Comparison of ENCODE assay signal across 26 mouse cellular contexts in genomic region chr4:101883641-101884040, GRCm38 (mm10). TPM values are rescaled to one million over a fixed set of nuclear protein-coding genes. Genes with fewer than 3 reads are reported as not detected.
DNase-seq lines count a peak whose midpoint lies in the region; ATAC-seq lines count a peak whose summit lies in the region.
"Had no signal": no experiment of that assay in that cellular context is flagged by ENCODE, and none has a peak within 500 bp of the region (broad histone marks: within the 10 kb centered on the region; RNA-seq: fewer than 3 reads in every experiment).

No protein-coding gene starts in this region.

- H3K9me3 ChIP-seq in midbrain, embryonic 11.5 days (ENCODE audit: control insufficient read depth, low read length): no peaks in the 10 kb centered on the region
- H3K9me3 ChIP-seq: embryonic facial prominence, embryonic 10.5 days; forebrain, embryonic 13.5 days; forebrain, embryonic 15.5 days had no signal

- no peak overlapping the region for H3K4me2 ChIP-seq in midbrain, embryonic 11.5 days
- H3K4me2 ChIP-seq: embryonic facial prominence, embryonic 12.5 days; forebrain, embryonic 13.5 days; forebrain, embryonic 15.5 days had no signal

- no peak overlapping the region for H3K27ac ChIP-seq in midbrain, embryonic 11.5 days (ENCODE audit: low read depth, low read length)
- H3K27ac ChIP-seq: embryonic facial prominence, embryonic 10.5 days; embryonic facial prominence, embryonic 12.5 days; forebrain, embryonic 13.5 days; forebrain, embryonic 15.5 days had no signal

- no peak for ATAC-seq in midbrain, embryonic 11.5 days (ENCODE audit: low FRiP score)
- ATAC-seq: activated CD4-positive, CD25-positive, alpha-beta regulatory T cell, adult 4 months; forebrain, embryonic 13.5 days; forebrain, embryonic 15.5 days; forebrain, postnatal 0 days; Patski had no signal

- 43% methylated on average over 3 of the region's 3 CpGs for WGBS in midbrain, embryonic 11.5 days

- no peaks in the 10 kb centered on the region for H3K4me1 ChIP-seq in midbrain, embryonic 11.5 days (ENCODE audit: control insufficient read depth, insufficient read depth, low read length)
- H3K4me1 ChIP-seq: embryonic facial prominence, embryonic 12.5 days; forebrain, embryonic 13.5 days; forebrain, embryonic 15.5 days had no signal

- no peaks in the 10 kb centered on the region for H3K36me3 ChIP-seq in midbrain, embryonic 11.5 days (ENCODE audit: control insufficient read depth, insufficient read depth, low read length)
- H3K36me3 ChIP-seq: embryonic facial prominence, embryonic 10.5 days; embryonic facial prominence, embryonic 12.5 days; forebrain, embryonic 15.5 days; G1E had no signal

- no peaks in the 10 kb centered on the region for H3K27me3 ChIP-seq in midbrain, embryonic 11.5 days (ENCODE audit: control insufficient read depth, insufficient read depth, low read length)
- H3K27me3 ChIP-seq: embryonic facial prominence, embryonic 12.5 days; forebrain, embryonic 13.5 days; forebrain, embryonic 15.5 days; Patski had no signal

- no peak overlapping the region for H3K4me3 ChIP-seq in midbrain, embryonic 11.5 days (ENCODE audit: low read depth, low read length)
- H3K4me3 ChIP-seq: embryonic facial prominence, embryonic 10.5 days; embryonic facial prominence, embryonic 12.5 days; forebrain, embryonic 13.5 days; forebrain, embryonic 15.5 days had no signal

- intact Hi-C loops in left cerebral cortex, postnatal 10 days (cut with DNase I): no loop called here

- peak; percentile 97 for DNase-seq in ES-CJ7 (ENCODE audit: low read depth, low spot score)
- peak; percentile 99 for DNase-seq in R1 (ENCODE audit: low read depth, low spot score)
- DNase-seq in left cerebral cortex, postnatal 10 days (ENCODE audit: extremely low spot score in 1 of 2, low spot score in 2 of 2): no peak
- DNase-seq in midbrain, embryonic 11.5 days (ENCODE audit: low spot score, missing footprints): no peak
- DNase-seq in urinary bladder, postnatal 10 days (ENCODE audit: low spot score): no peak
- DNase-seq: adrenal gland, adult 8-10 months; adrenal gland, postnatal 14 days; adrenal gland, postnatal 36 days; cerebellum, adult 11-12 months; cerebellum, adult 2 months; cerebellum, adult 9-10 months; cerebellum, postnatal 10 days; cerebellum, postnatal 25 days; forebrain, postnatal 0 days had no signal

- no peak overlapping the region for H3K9ac ChIP-seq in midbrain, embryonic 11.5 days (ENCODE audit: low read length)
- H3K9ac ChIP-seq: embryonic facial prominence, embryonic 12.5 days; forebrain, embryonic 13.5 days; forebrain, embryonic 15.5 days; forebrain, postnatal 0 days had no signal

RNA-seq across cellular contexts. Expression of gene C130073F10Rik, which starts 9.9 kb away (rescaled TPM):
- not detected for total RNA-seq in left cerebral cortex, postnatal 10 days (2021)
- polyA plus RNA-seq in midbrain, embryonic 11.5 days (2014; fragmentation: Nextera tagmentation; extraction: Ambion mirVana): not detected in 2 replicates
- total RNA-seq: adrenal gland, adult 18-20 months; adrenal gland, adult 8-10 months; adrenal gland, postnatal 14 days; adrenal gland, postnatal 36 days; forebrain, postnatal 0 days had no signal
- polyA plus RNA-seq: activated CD4-positive, CD25-positive, alpha-beta regulatory T cell, adult 4 months; cerebellum, adult 2 months; cortical plate, adult 2 months; embryonic facial prominence, embryonic 10.5 days; embryonic facial prominence, embryonic 12.5 days; embryonic facial prominence, embryonic 14.5 days; forebrain, embryonic 11.5 days; forebrain, embryonic 13.5 days; forebrain, embryonic 15.5 days; forebrain, postnatal 0 days; G1E; Patski had no signal

RNA-seq across cellular contexts. Expression of gene Gm12800, which starts 25.3 kb away (rescaled TPM):
- not detected for total RNA-seq in left cerebral cortex, postnatal 10 days (2021)
- polyA plus RNA-seq in midbrain, embryonic 11.5 days (2014; fragmentation: Nextera tagmentation; extraction: Ambion mirVana): not detected in 2 replicates
- total RNA-seq: adrenal gland, adult 18-20 months; adrenal gland, adult 8-10 months; adrenal gland, postnatal 14 days; adrenal gland, postnatal 36 days; forebrain, postnatal 0 days; G1E had no signal
- polyA plus RNA-seq: activated CD4-positive, CD25-positive, alpha-beta regulatory T cell, adult 4 months; cerebellum, adult 2 months; cortical plate, adult 2 months; embryonic facial prominence, embryonic 10.5 days; embryonic facial prominence, embryonic 12.5 days; embryonic facial prominence, embryonic 14.5 days; forebrain, embryonic 11.5 days; forebrain, embryonic 13.5 days; forebrain, embryonic 15.5 days; forebrain, postnatal 0 days; G1E; Patski had no signal

RNA-seq across cellular contexts. Expression of gene B020004J07Rik, which starts 39.8 kb away (rescaled TPM):
- not detected for total RNA-seq in left cerebral cortex, postnatal 10 days (2021)
- not detected in 2 replicates for polyA plus RNA-seq in midbrain, embryonic 11.5 days (2014; fragmentation: Nextera tagmentation; extraction: Ambion mirVana)
- total RNA-seq: adrenal gland, adult 18-20 months; adrenal gland, adult 8-10 months; adrenal gland, postnatal 14 days; adrenal gland, postnatal 36 days; forebrain, postnatal 0 days; G1E had no signal
- polyA plus RNA-seq: activated CD4-positive, CD25-positive, alpha-beta regulatory T cell, adult 4 months; C2C12; cerebellum, adult 2 months; cortical plate, adult 2 months; embryonic facial prominence, embryonic 10.5 days; embryonic facial prominence, embryonic 12.5 days; embryonic facial prominence, embryonic 14.5 days; forebrain, embryonic 11.5 days; forebrain, embryonic 13.5 days; forebrain, embryonic 15.5 days; forebrain, postnatal 0 days; G1E; Patski had no signal

RNA-seq across cellular contexts. Expression of gene Gm12794, which starts 56.6 kb away (rescaled TPM):
- not detected for total RNA-seq in left cerebral cortex, postnatal 10 days (2021)
- not detected in 2 replicates for polyA plus RNA-seq in midbrain, embryonic 11.5 days (2014; fragmentation: Nextera tagmentation; extraction: Ambion mirVana)
- total RNA-seq: adrenal gland, adult 18-20 months; adrenal gland, adult 8-10 months; adrenal gland, postnatal 14 days; adrenal gland, postnatal 36 days; forebrain, postnatal 0 days; G1E had no signal
- polyA plus RNA-seq: activated CD4-positive, CD25-positive, alpha-beta regulatory T cell, adult 4 months; cerebellum, adult 2 months; cortical plate, adult 2 months; embryonic facial prominence, embryonic 10.5 days; embryonic facial prominence, embryonic 12.5 days; embryonic facial prominence, embryonic 14.5 days; forebrain, embryonic 11.5 days; forebrain, embryonic 13.5 days; forebrain, embryonic 15.5 days; forebrain, postnatal 0 days; G1E; Patski had no signal

Comparison
In these comparisons a context has a peak if more than half of its experiments do, and no peak if none do; other contexts are left out.
1. DNase-seq: peak in ES-CJ7 (single experiment) and R1 (single experiment); none in left cerebral cortex, postnatal 10 days (0 of 2), midbrain, embryonic 11.5 days (single experiment) and urinary bladder, postnatal 10 days (single experiment).